Mouse (Mus musculus) lung, adult 2 months (tissue): ENCODE results near the gene Pemt.

Experiments
- CTCF ChIP-seq: fragments of 200-500 bp; IDR thresholded peaks from 2 replicates; pipeline ENCODE4 v1.5.1; 2011; ENCODE audit warnings: mild to moderate bottlenecking, low read length, control low read depth; ENCODE audit not compliant: insufficient read depth
- POLR2A ChIP-seq: fragments of 200-500 bp; IDR thresholded peaks from 2 replicates; pipeline ENCODE4 v1.6.1; 2011; ENCODE audit warnings: low read depth, mild to moderate bottlenecking, control low read depth, low read length, borderline replicate concordance; ENCODE audit errors: extremely low read depth

GRCm38 (mm10) chr11:59940645-59941044 is 105.6 kb downstream of the Pemt start:
- no peak for TF ChIP-seq POLR2A
- TF ChIP-seq CTCF: no peak
